Mouse (Mus musculus) heart, embryonic 10.5 days (tissue): Measurements from ENCODE around the gene Man2a2. TPM values are rescaled to one million over a fixed set of nuclear protein-coding genes. Genes with fewer than 3 reads are reported as not detected.
A peak's percentile ranks its signal among the peaks of the same experiment; 100 is the strongest.

ENCODE experiments used
- DNase-seq: peaks from one replicate; pipeline ENCODE4 v3.0.0-alpha.2; 2017; ENCODE audit warnings: low spot score
- H3K27ac ChIP-seq: fragments of 300-500 bp; sonication (generic); 2 replicates; pipeline ENCODE4 v1.5.1; 2016; ENCODE audit warnings: mild to moderate bottlenecking
- H3K27me3 ChIP-seq: fragments of 300-500 bp; sonication (generic); 2 replicates; pipeline ENCODE4 v1.6.1; 2016; ENCODE audit warnings: mild to moderate bottlenecking; ENCODE audit not compliant: poor library complexity, insufficient read depth, severe bottlenecking
- H3K36me3 ChIP-seq: fragments of 300-500 bp; sonication (generic); 2 replicates; pipeline ENCODE4 v1.6.1; 2016; ENCODE audit warnings: mild to moderate bottlenecking, moderate library complexity
- H3K4me1 ChIP-seq: fragments of 300-500 bp; sonication (generic); 2 replicates; pipeline ENCODE4 v1.6.1; 2016; ENCODE audit warnings: mild to moderate bottlenecking
- H3K4me3 ChIP-seq: fragments of 300-500 bp; sonication (generic); 2 replicates; pipeline ENCODE4 v1.5.1; 2016; ENCODE audit warnings: mild to moderate bottlenecking, moderate library complexity
- H3K9me3 ChIP-seq: fragments of 300-500 bp; sonication (generic); 2 replicates; pipeline ENCODE4 v1.6.1; 2016; ENCODE audit warnings: mild to moderate bottlenecking, moderate library complexity
- WGBS: fragments of 180-500 bp; shearing (Covaris S2); methylation state at CpG from one replicate; pipeline ENCODE4 v1.1.7; 2016; 5-methylcytosine and 5-hydroxymethylcytosine counted together
- polyA plus RNA-seq: library from polyadenylated mRNA; unstranded; fragments of >200 nt; fragmentation: Nextera tagmentation; extraction: Ambion mirVana; gene quantifications from 2 replicates; pipeline ENCODE4 v1.2.1, GENCODE M21; 2016

The Man2a2 gene
- polyA plus RNA-seq, 1 experiment from 2014 or later: 20.0 TPM

- Histone ChIP-seq H3K27ac (peak overlapping the region; percentile 36; the same call in 1 of the 2 replicates), H3K4me1 (peaks cover 32% of the 10 kb centered on the region), H3K27me3 (0 out of 2 replicates have a peak, but pooled peaks cover 4% of the 10 kb centered on the region), H3K9me3 (no peaks in the 10 kb centered on the region), H3K4me3 (no peak overlapping the region), H3K36me3 (peaks cover 10% of the 10 kb centered on the region; the same call in 1 of the 2 replicates)
- 79% methylated on average over 12 of the region's 12 CpGs for WGBS
- DNase-seq: no peak
Observed at GRCm38 (mm10) chr7:80373850-80374249, 2.7 kb upstream of the Man2a2 start.

GRCm38 (mm10) chr7:80373352-80373751, 2.2 kb upstream of the Man2a2 start:
- Histone ChIP-seq H3K4me1 (peaks cover 32% of the 10 kb centered on the region), H3K36me3 (peaks cover 9% of the 10 kb centered on the region), H3K4me3 (no peak overlapping the region), H3K27ac (no peak overlapping the region), H3K9me3 (no peaks in the 10 kb centered on the region), H3K27me3 (0 out of 2 replicates have a peak, but pooled peaks cover 4% of the 10 kb centered on the region)
- DNase-seq: no peak
- 69% methylated on average over 4 of the region's 4 CpGs for WGBS

GRCm38 (mm10) chr7:80372667-80373066, 1.5 kb upstream of the Man2a2 start:
- Histone ChIP-seq H3K27me3 (0 out of 2 replicates have a peak, but pooled peaks cover 4% of the 10 kb centered on the region), H3K4me1 (peaks cover 32% of the 10 kb centered on the region), H3K36me3 (peaks cover 12% of the 10 kb centered on the region), H3K27ac (no peak overlapping the region), H3K9me3 (no peaks in the 10 kb centered on the region), H3K4me3 (no peak overlapping the region)
- WGBS: 52% methylated on average over 2 of the region's 2 CpGs
- no peak for DNase-seq

- Histone ChIP-seq H3K27ac (no peak overlapping the region), H3K27me3 (0 out of 2 replicates have a peak, but pooled peaks cover 4% of the 10 kb centered on the region), H3K36me3 (peaks cover 16% of the 10 kb centered on the region), H3K9me3 (no peaks in the 10 kb centered on the region), H3K4me3 (no peak overlapping the region; the same call in 1 of the 2 replicates), H3K4me1 (peaks cover 32% of the 10 kb centered on the region)
- no peak for DNase-seq
- 38% methylated on average over 3 of the region's 3 CpGs for WGBS
Observed at GRCm38 (mm10) chr7:80372166-80372565, 991 bp upstream of the Man2a2 start.

- H3K4me1 ChIP-seq: peaks cover 25% of the 10 kb centered on the region
- H3K27ac ChIP-seq: peak overlapping the region; percentile 95
- peaks cover 31% of the 10 kb centered on the region for H3K36me3 ChIP-seq
- no peaks in the 10 kb centered on the region for H3K9me3 ChIP-seq
- WGBS: under 1% methylated on average over 31 of the region's 31 CpGs
- 0 out of 2 replicates have a peak, but pooled peaks cover 4% of the 10 kb centered on the region for H3K27me3 ChIP-seq
- H3K4me3 ChIP-seq: peak overlapping the region; percentile 96
- peak; percentile 88 for DNase-seq
Observed at GRCm38 (mm10) chr7:80370649-80371040, 530 bp downstream of the Man2a2 start.

- peaks cover 19% of the 10 kb centered on the region for H3K4me1 ChIP-seq
- no peaks in the 10 kb centered on the region for H3K9me3 ChIP-seq
- H3K27ac ChIP-seq: peak overlapping the region; percentile 95
- H3K36me3 ChIP-seq: peaks cover 32% of the 10 kb centered on the region
- DNase-seq: no peak
- peak overlapping the region; percentile 96 for H3K4me3 ChIP-seq
- WGBS: 53% methylated on average over 4 of the region's 4 CpGs
- H3K27me3 ChIP-seq: 0 out of 2 replicates have a peak, but pooled peaks cover 4% of the 10 kb centered on the region
Observed at GRCm38 (mm10) chr7:80369967-80370431, 1.2 kb downstream of the Man2a2 start.

- H3K4me3 ChIP-seq: 0 out of 2 replicates have a peak overlapping the region, but pooled peaks have one; percentile 96
- no peaks in the 10 kb centered on the region for H3K9me3 ChIP-seq
- peaks cover 17% of the 10 kb centered on the region for H3K4me1 ChIP-seq
- 0 out of 2 replicates have a peak overlapping the region, but pooled peaks have one; percentile 18 for H3K27ac ChIP-seq
- 61% methylated on average over 5 of the region's 5 CpGs for WGBS
- H3K36me3 ChIP-seq: peaks cover 38% of the 10 kb centered on the region
- H3K27me3 ChIP-seq: 0 out of 2 replicates have a peak, but pooled peaks cover 4% of the 10 kb centered on the region
- DNase-seq: no peak
Observed at GRCm38 (mm10) chr7:80369461-80369860, 1.7 kb downstream of the Man2a2 start.

- WGBS: 71% methylated on average over 20 of the region's 20 CpGs
- Histone ChIP-seq H3K27ac (peak overlapping the region; percentile 18; the same call in 1 of the 2 replicates), H3K9me3 (no peaks in the 10 kb centered on the region), H3K27me3 (0 out of 2 replicates have a peak, but pooled peaks cover 1% of the 10 kb centered on the region), H3K36me3 (peaks cover 44% of the 10 kb centered on the region), H3K4me1 (peaks cover 17% of the 10 kb centered on the region), H3K4me3 (0 out of 2 replicates have a peak overlapping the region, but pooled peaks have one; percentile 96)
- no peak for DNase-seq
Observed at GRCm38 (mm10) chr7:80368635-80369421, 2.3 kb downstream of the Man2a2 start.

- H3K36me3 ChIP-seq: peaks cover 52% of the 10 kb centered on the region
- no peak for DNase-seq
- H3K9me3 ChIP-seq: no peaks in the 10 kb centered on the region
- no peak overlapping the region for H3K27ac ChIP-seq
- no peak overlapping the region for H3K4me3 ChIP-seq
- H3K27me3 ChIP-seq: no peaks in the 10 kb centered on the region
- 79% methylated on average over 9 of the region's 9 CpGs for WGBS
- H3K4me1 ChIP-seq: peaks cover 17% of the 10 kb centered on the region
Observed at GRCm38 (mm10) chr7:80368009-80368408, 3.2 kb downstream of the Man2a2 start.

GRCm38 (mm10) chr7:80367232-80367631, 3.9 kb downstream of the Man2a2 start:
- WGBS: 91% methylated on average over 7 of the region's 7 CpGs
- Histone ChIP-seq H3K27ac (no peak overlapping the region), H3K36me3 (peaks cover 60% of the 10 kb centered on the region), H3K4me3 (no peak overlapping the region), H3K27me3 (no peaks in the 10 kb centered on the region), H3K4me1 (peaks cover 17% of the 10 kb centered on the region), H3K9me3 (no peaks in the 10 kb centered on the region)
- DNase-seq: no peak

GRCm38 (mm10) chr7:80365759-80366158, 5.4 kb downstream of the Man2a2 start:
- Histone ChIP-seq H3K4me3 (no peak overlapping the region), H3K36me3 (peaks cover 75% of the 10 kb centered on the region), H3K4me1 (peaks cover 14% of the 10 kb centered on the region), H3K27me3 (no peaks in the 10 kb centered on the region), H3K27ac (no peak overlapping the region), H3K9me3 (no peaks in the 10 kb centered on the region)
- WGBS: 85% methylated on average over 2 of the region's 2 CpGs
- no peak for DNase-seq

GRCm38 (mm10) chr7:80360435-80360834, 10.7 kb downstream of the Man2a2 start:
- H3K36me3 ChIP-seq: peaks cover 94% of the 10 kb centered on the region
- H3K4me1 ChIP-seq: 0 out of 2 replicates have a peak, but pooled peaks cover 4% of the 10 kb centered on the region
- no peaks in the 10 kb centered on the region for H3K9me3 ChIP-seq
- WGBS: 53% methylated on average over 3 of the region's 3 CpGs
- H3K27ac ChIP-seq: no peak overlapping the region
- H3K4me3 ChIP-seq: no peak overlapping the region
- no peak for DNase-seq
- no peaks in the 10 kb centered on the region for H3K27me3 ChIP-seq

GRCm38 (mm10) chr7:80358039-80358438, 13.1 kb downstream of the Man2a2 start:
- DNase-seq: no peak
- H3K27me3 ChIP-seq: no peaks in the 10 kb centered on the region
- 0 out of 2 replicates have a peak, but pooled peaks cover 4% of the 10 kb centered on the region for H3K4me1 ChIP-seq
- no peak overlapping the region for H3K27ac ChIP-seq
- H3K9me3 ChIP-seq: no peaks in the 10 kb centered on the region
- H3K36me3 ChIP-seq: peaks cover 92% of the 10 kb centered on the region
- no peak overlapping the region for H3K4me3 ChIP-seq
- WGBS: 66% methylated on average over 4 of the region's 4 CpGs
